Mouse (Mus musculus): ENCODE measurements around the gene Taok1. TPM values are rescaled to one million over a fixed set of nuclear protein-coding genes. Genes with fewer than 3 reads are reported as not detected.

Taok1 gene
- polyA plus RNA-seq, 1 experiment: 26.6 TPM

DNA sequence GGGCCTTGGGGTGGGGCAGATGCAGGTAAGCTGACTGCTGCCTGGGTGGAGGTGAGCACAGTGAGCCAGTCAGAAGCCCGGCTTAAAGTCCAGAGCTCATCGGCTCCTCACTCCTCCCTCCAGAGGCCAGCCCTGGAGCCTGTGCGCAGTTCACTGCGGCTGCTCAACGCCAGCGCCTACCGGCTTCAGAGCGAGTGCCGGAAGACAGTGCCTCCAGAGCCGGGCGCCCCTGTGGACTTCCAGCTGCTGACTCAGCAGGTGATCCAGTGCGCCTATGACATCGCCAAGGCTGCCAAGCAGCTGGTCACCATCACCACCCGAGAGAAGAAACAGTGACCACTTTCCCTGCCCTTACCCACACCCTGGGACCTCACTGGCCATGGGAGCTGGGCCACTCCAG lies 101.3 kb downstream of the Taok1 start:
- TF ChIP-seq CTCF (IDR thresholded peaks at IDR 0.05; ENCODE audit: borderline replicate concordance, extremely low read depth, insufficient read depth, insufficient read length): no peak
- TF ChIP-seq POLR2A (IDR thresholded peaks at IDR 0.05; ENCODE audit: borderline replicate concordance, extremely low read depth, insufficient read depth, insufficient read length, poor library complexity, severe bottlenecking): no peak

DNA sequence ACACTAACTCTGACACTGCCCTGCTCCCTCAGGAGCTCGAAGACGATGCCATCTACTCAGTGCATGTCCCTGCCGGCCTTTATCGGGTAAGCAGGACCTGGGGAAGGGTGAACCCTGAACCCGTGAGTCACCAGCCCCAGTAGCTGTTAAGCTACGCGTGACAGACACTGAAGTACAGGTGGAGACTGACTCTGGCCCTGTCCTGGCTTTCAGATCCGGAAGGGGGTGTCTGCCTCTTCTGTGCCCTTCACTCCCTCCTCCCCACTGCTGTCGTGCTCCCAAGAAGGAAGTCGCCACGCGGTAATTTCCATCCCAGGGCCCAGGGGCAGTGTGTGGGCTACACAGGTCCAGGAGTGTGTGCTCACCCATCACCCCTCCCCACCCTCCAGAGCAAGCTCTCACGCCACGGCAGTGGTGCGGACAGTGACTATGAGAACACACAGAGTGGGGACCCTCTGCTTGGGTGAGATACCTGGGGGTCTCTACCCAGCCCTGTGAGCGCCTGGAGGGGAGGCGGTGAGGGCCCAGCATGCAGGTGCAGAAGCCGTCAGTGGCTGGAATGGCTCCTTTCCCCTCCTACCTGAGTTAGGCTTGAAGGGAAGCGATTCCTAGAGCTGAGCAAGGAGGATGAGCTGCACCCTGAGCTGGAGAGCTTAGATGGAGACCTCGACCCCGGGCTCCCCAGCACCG lies 102.2 kb downstream of the Taok1 start:
- no peak for DNase-seq (ENCODE audit: low read depth)
- no peak for TF ChIP-seq CTCF (IDR thresholded peaks at IDR 0.05; ENCODE audit: borderline replicate concordance, extremely low read depth, insufficient read depth, insufficient read length)
- no peak for TF ChIP-seq POLR2A (IDR thresholded peaks at IDR 0.05; ENCODE audit: borderline replicate concordance, extremely low read depth, insufficient read depth, insufficient read length, poor library complexity, severe bottlenecking)

More for the DNA sequence above, 101.3 kb downstream of the Taok1 start:
- no peak for DNase-seq (ENCODE audit: low read depth)

DNA sequence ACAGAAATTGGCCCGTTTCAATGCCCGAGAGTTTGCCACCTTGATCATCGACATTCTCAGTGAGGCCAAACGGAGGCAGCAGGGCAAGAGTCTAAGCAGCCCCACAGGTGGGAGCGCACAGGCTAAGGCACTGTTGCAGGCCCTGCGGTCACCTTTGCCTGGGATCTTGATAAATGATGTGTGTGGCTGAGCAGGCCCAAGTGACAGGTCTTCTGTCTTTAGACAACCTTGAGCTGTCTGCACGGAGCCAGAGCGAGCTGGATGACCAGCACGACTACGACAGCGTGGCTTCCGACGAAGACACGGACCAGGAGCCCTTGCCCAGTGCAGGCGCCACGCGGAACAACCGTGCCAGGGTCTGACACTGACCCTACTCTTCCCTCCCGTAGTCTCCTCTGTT lies 103.2 kb downstream of the Taok1 start:
- no peak for DNase-seq (ENCODE audit: low read depth)
- TF ChIP-seq POLR2A (IDR thresholded peaks at IDR 0.05; ENCODE audit: borderline replicate concordance, extremely low read depth, insufficient read depth, insufficient read length, poor library complexity, severe bottlenecking) (no peak), CTCF (IDR thresholded peaks at IDR 0.05; ENCODE audit: borderline replicate concordance, extremely low read depth, insufficient read depth, insufficient read length) (no peak)

DNA sequence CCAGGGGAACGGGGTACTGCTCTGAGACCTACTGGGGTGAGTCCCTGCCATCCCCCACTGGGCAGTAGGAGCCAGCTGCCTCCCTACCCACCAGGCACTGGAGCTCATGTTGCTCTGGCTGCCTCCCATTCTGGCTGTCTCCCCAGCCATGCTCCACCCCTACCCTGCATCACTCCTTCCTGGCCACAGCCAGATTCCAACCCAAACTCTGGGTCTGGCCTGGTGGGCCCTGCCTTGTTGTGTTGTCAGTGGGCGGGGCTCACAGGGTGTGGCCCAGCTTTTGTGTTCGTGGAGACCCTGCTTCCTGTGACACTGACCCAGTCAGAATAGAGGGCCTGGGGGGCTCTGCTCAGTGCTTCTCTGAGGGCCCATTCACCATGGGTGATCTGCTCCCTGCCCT lies 104.1 kb downstream of the Taok1 start:
- no peak for TF ChIP-seq POLR2A (IDR thresholded peaks at IDR 0.05; ENCODE audit: borderline replicate concordance, extremely low read depth, insufficient read depth, insufficient read length, poor library complexity, severe bottlenecking)
- no peak for TF ChIP-seq CTCF (IDR thresholded peaks at IDR 0.05; ENCODE audit: borderline replicate concordance, extremely low read depth, insufficient read depth, insufficient read length)
- DNase-seq (ENCODE audit: low read depth): no peak

DNA sequence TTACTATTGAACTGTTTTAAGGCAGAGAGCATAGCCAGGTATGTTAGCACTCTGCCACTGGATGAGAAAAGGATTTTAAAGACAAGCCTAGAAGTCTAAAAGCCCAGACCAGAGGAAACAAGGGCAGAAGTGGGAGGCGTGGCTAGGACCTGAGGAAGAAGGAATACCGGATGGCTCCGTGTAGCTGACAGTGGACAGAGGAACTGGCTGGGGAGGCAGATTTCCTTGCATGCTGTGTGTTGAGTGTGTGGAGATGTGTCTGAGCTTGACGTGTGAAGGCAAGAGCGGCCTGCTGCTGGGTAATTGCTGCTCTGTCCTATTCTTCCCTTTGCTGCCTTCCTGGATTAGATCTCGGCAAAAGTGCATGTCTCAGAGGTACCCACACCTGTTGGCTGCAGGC lies 105.1 kb downstream of the Taok1 start:
- DNase-seq (ENCODE audit: low read depth): no peak
- TF ChIP-seq POLR2A (IDR thresholded peaks at IDR 0.05; ENCODE audit: borderline replicate concordance, extremely low read depth, insufficient read depth, insufficient read length, poor library complexity, severe bottlenecking): no peak
- TF ChIP-seq CTCF (IDR thresholded peaks at IDR 0.05; ENCODE audit: borderline replicate concordance, extremely low read depth, insufficient read depth, insufficient read length): no peak

DNA sequence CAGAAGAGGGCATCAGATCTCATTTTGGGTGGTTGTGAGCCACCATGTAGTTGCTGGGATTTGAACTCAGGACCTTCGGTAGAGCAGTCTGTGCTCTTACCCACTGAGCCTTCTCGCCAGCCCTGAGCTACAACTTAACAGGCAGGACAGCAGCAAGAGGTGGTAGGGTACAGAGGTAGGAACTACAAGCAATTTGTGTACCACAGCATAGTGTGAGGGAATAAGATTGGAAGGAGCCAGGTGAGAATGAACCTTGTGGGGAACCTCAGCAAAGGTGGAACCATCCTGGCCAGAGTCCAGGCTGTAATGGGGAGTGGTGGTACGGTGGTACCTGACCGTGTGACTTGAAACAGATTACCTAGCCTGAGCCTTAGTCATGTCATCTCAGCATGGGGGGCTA lies 105.6 kb downstream of the Taok1 start:
- no peak for TF ChIP-seq CTCF (IDR thresholded peaks at IDR 0.05; ENCODE audit: borderline replicate concordance, extremely low read depth, insufficient read depth, insufficient read length)
- no peak for TF ChIP-seq POLR2A (IDR thresholded peaks at IDR 0.05; ENCODE audit: borderline replicate concordance, extremely low read depth, insufficient read depth, insufficient read length, poor library complexity, severe bottlenecking)
- no peak for DNase-seq (ENCODE audit: low read depth)

DNA sequence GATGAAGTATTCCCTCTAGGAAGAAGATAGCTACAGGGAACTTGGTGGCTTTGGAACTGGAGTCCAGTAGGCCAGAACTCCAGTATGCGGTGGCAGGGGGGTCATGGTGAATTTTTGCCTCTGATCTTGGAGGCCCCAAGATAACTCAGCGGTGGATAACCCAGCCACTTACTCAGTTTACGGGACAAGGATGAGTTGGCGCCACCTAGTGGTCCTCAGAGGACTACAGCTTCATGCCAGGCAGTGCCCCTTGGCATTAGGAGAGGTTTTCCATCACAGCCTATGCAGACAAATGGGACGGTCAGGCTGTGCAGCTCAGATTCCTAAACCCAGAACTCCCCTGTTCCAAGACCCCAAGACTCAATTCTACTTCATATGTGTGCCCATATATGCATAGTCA lies 106.2 kb downstream of the Taok1 start:
- DNase-seq (ENCODE audit: low read depth): peak; percentile 91
- TF ChIP-seq CTCF (IDR thresholded peaks at IDR 0.05; ENCODE audit: borderline replicate concordance, extremely low read depth, insufficient read depth, insufficient read length) (peak; percentile 93), POLR2A (IDR thresholded peaks at IDR 0.05; ENCODE audit: borderline replicate concordance, extremely low read depth, insufficient read depth, insufficient read length, poor library complexity, severe bottlenecking) (no peak)

DNA sequence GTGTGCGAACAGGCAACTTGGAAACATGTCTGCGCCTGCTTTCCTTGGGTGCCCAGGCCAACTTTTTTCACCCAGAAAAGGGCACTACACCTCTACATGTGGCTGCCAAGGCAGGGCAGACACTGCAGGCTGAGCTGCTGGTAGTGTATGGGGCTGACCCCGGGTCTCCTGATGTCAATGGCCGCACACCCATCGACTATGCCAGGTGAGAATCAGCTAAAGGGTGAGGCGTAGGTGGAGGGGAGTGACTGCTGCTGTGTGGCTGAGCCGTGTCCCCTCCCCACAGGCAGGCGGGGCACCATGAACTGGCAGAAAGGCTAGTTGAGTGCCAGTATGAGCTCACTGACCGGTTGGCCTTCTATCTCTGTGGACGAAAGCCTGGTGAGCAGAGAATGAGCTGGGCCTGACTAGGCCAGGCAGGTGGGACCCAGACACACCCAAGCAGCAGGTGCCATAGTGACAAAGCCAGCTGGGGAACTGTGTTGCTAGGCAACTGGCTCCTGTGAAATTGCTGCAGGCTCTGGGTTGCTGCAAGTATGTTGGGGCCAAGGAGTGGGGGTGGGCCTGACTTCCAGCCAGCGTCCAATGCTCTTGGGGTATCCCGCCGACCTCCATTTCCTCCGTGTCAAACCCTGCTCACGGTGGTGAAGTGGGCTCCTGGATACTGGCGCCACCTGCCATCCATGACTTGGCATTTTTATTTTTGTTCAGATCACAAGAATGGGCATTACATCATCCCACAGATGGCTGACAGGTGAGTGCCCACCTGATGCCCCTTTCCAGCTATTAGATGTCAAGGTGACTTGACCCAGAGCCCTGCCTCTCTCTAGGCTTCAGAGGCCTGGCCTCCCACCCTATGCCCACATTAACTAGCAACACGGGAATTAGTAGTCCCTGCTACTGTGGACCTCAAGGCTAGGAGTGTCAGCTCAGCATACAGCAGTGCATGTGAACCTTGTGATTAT lies 107.0 kb downstream of the Taok1 start:
- no peak for TF ChIP-seq POLR2A (IDR thresholded peaks at IDR 0.05; ENCODE audit: borderline replicate concordance, extremely low read depth, insufficient read depth, insufficient read length, poor library complexity, severe bottlenecking)
- no peak for TF ChIP-seq CTCF (IDR thresholded peaks at IDR 0.05; ENCODE audit: borderline replicate concordance, extremely low read depth, insufficient read depth, insufficient read length)
- no peak for DNase-seq (ENCODE audit: low read depth)

DNA sequence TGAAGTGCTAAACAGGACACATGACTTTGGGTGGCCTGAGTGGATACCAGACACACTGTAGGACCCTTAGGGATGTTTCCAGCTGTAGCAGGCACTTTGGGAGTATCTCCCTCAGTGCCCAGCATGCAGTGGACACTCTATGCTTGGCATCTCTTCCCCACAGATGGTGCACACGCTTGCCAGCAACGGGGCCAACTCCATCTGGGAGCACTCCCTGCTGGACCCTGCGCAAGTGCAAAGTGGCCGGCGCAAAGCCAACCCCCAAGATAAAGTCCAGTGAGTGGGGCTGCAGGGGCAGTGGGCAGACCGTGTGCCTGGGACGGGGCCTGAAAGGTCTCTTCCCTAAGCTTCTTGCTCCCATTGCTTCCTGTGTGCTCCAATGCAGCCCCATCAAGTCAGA lies 108.3 kb downstream of the Taok1 start:
- TF ChIP-seq POLR2A (IDR thresholded peaks at IDR 0.05; ENCODE audit: borderline replicate concordance, extremely low read depth, insufficient read depth, insufficient read length, poor library complexity, severe bottlenecking): no peak
- no peak for DNase-seq (ENCODE audit: low read depth)

DNA sequence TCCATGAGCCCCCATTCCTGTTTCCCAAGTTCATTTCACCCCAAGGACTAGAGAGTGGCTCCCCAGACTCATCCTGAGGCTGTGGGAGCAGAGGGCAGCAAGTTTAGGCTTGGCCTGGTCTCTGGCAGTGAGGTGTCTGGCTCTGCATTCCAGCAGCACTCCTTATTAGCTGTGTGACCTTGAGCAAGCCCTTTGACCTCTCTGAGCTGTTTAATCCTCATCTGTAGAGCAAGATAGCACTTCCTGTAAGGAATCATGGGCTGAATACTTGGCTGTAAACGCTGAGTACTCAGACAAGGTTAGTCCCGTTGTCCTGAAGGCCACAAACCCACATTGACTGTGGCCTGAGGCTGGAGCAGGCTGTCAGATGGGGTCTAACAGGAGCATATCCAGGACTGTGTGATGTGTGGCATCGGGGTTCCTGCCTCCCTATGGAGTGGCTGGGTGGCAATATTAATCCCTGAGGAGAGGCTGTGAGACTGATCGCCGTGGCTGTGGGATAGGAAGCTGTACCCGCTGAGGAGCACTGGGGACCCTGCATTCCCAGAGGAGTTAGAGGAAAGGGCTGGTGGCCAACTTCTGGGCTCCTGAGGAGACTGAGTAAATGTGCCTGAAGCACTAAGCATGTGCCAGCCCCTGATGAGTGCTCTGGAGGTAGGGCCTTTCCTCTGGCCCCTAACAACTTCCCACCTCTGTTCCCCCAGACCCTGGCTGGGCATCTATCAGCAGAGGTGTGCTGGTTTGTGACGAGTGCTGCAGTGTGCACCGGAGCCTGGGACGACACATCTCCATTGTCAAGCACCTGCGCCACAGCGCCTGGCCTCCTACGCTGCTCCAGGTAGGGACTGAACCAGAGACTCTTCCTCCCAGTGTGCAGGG lies 109.1 kb downstream of the Taok1 start:
- TF ChIP-seq POLR2A (IDR thresholded peaks at IDR 0.05; ENCODE audit: borderline replicate concordance, extremely low read depth, insufficient read depth, insufficient read length, poor library complexity, severe bottlenecking) (no peak), CTCF (IDR thresholded peaks at IDR 0.05; ENCODE audit: borderline replicate concordance, extremely low read depth, insufficient read depth, insufficient read length) (no peak)
- DNase-seq (ENCODE audit: low read depth): no peak

DNA sequence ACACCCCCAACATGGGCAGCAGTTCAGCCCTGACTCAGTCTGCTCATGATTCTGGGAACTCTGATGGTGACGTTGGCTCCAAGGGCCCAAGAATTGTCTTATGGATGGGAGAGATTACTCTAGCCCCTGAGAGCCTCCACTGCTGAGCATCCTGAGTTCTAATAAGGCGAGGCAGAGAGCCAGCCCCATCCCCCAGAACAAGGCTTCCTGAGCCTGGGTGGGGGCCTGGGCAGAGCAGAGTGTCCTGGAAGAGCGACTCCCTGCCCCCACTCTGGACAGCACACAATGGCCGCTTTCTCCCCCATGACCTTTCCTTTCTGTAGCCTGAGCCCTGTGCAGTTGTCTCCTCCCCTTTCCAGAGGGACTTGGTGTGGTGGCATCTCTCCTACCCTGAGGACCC lies 109.8 kb downstream of the Taok1 start:
- DNase-seq (ENCODE audit: low read depth): no peak

More for the DNA sequence above, 109.8 kb downstream of the Taok1 start:
- TF ChIP-seq CTCF (IDR thresholded peaks at IDR 0.05; ENCODE audit: borderline replicate concordance, extremely low read depth, insufficient read depth, insufficient read length) (no peak), POLR2A (IDR thresholded peaks at IDR 0.05; ENCODE audit: borderline replicate concordance, extremely low read depth, insufficient read depth, insufficient read length, poor library complexity, severe bottlenecking) (no peak)

All from brain, embryonic 14.5 days (tissue).